Mouse (Mus musculus) megakaryocyte, embryonic 14.5 days (primary cell): Measurements from ENCODE around the gene Slc27a2. TPM values are rescaled to one million over a fixed set of nuclear protein-coding genes. Genes with fewer than 3 reads are reported as not detected.

Source experiments
- H3K27me3 ChIP-seq: replicated peaks from 2 replicates; pipeline ENCODE3; 2012; ENCODE audit warnings: inconsistent platforms
- H3K36me3 ChIP-seq: replicated peaks from 2 replicates; pipeline ENCODE3; 2012; ENCODE audit warnings: low read length, inconsistent platforms, mixed read lengths
- H3K4me1 ChIP-seq: 2 replicates; pipeline ENCODE4 v1.6.1; 2012; ENCODE audit warnings: inconsistent platforms
- H3K4me3 ChIP-seq: replicated peaks from 2 replicates; pipeline ENCODE3; 2012; ENCODE audit warnings: moderate library complexity, mild to moderate bottlenecking, inconsistent platforms
- H3K9me3 ChIP-seq: 2 replicates; pipeline ENCODE4 v1.6.1; 2012; ENCODE audit warnings: inconsistent platforms
- FLI1 ChIP-seq: IDR thresholded peaks from 2 replicates; pipeline ENCODE4 v1.6.1; 2012; ENCODE audit warnings: low read length, inconsistent platforms, mixed read lengths
- GATA1 ChIP-seq: IDR thresholded peaks from 3 replicates; pipeline ENCODE4 v1.6.1; 2012; ENCODE audit warnings: mixed read lengths, low read length, inconsistent platforms, borderline replicate concordance
- polyA plus RNA-seq: library from polyadenylated mRNA; stranded (reverse); fragments of >175 nt; gene quantifications from 2 replicates; pipeline ENCODE4 v1.2.3, GENCODE M21; 2012; ENCODE audit warnings: low replicate concordance; ENCODE audit not compliant: insufficient read depth

The Slc27a2 gene
- polyA plus RNA-seq, 1 experiment = not detected

GRCm38 (mm10) chr2:126583960-126584359 is 31.8 kb downstream of the Slc27a2 start:
- H3K9me3 ChIP-seq = peaks cover 5% of the 10 kb centered on the region; the same call in 1 of the 2 replicates
- H3K36me3 ChIP-seq = no peaks in the 10 kb centered on the region
- TF ChIP-seq GATA1 = no peak
- TF ChIP-seq FLI1 = no peak
- peaks cover 18% of the 10 kb centered on the region for H3K4me1 ChIP-seq
- no peak overlapping the region for H3K4me3 ChIP-seq
- peaks cover 4% of the 10 kb centered on the region for H3K27me3 ChIP-seq

- Histone ChIP-seq H3K36me3 (no peaks in the 10 kb centered on the region), H3K27me3 (peaks cover 4% of the 10 kb centered on the region), H3K4me3 (no peak overlapping the region), H3K9me3 (peaks cover 8% of the 10 kb centered on the region; the same call in 1 of the 2 replicates), H3K4me1 (peaks cover 14% of the 10 kb centered on the region)
- TF ChIP-seq GATA1 (no peak), FLI1 (no peak)
Observed at GRCm38 (mm10) chr2:126584621-126585369, 32.6 kb downstream of the Slc27a2 start.

DNA sequence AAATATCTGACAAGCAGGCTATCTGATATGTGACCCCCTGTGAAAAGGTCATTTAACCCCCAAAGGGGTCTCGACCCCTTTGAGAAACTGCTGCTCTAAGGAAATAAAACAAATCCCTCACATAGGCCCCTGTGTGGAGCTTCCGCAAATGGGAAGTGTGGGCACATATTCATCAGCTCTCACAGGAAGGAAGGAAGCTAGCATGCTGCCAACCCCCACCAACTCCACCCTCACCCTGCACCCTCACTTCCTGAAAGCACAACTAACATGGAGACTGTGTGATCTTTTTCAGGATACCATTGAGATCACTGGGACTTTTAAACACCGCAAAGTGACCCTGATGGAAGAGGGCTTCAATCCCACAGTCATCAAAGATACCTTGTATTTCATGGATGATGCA is 35.3 kb downstream of the Slc27a2 start:
- no peak for TF ChIP-seq GATA1
- TF ChIP-seq FLI1 = no peak
- Histone ChIP-seq H3K27me3 (peaks cover 2% of the 10 kb centered on the region), H3K4me1 (peaks cover 19% of the 10 kb centered on the region), H3K4me3 (no peak overlapping the region), H3K36me3 (no peaks in the 10 kb centered on the region), H3K9me3 (peaks cover 8% of the 10 kb centered on the region; the same call in 1 of the 2 replicates)

GRCm38 (mm10) chr2:126591304-126591703 is 39.1 kb downstream of the Slc27a2 start:
- TF ChIP-seq FLI1 = no peak
- no peak for TF ChIP-seq GATA1
- peaks cover 8% of the 10 kb centered on the region; the same call in 1 of the 2 replicates for H3K9me3 ChIP-seq
- H3K27me3 ChIP-seq = peaks cover 2% of the 10 kb centered on the region
- H3K36me3 ChIP-seq = no peaks in the 10 kb centered on the region
- H3K4me3 ChIP-seq = no peak overlapping the region
- peaks cover 28% of the 10 kb centered on the region for H3K4me1 ChIP-seq

DNA sequence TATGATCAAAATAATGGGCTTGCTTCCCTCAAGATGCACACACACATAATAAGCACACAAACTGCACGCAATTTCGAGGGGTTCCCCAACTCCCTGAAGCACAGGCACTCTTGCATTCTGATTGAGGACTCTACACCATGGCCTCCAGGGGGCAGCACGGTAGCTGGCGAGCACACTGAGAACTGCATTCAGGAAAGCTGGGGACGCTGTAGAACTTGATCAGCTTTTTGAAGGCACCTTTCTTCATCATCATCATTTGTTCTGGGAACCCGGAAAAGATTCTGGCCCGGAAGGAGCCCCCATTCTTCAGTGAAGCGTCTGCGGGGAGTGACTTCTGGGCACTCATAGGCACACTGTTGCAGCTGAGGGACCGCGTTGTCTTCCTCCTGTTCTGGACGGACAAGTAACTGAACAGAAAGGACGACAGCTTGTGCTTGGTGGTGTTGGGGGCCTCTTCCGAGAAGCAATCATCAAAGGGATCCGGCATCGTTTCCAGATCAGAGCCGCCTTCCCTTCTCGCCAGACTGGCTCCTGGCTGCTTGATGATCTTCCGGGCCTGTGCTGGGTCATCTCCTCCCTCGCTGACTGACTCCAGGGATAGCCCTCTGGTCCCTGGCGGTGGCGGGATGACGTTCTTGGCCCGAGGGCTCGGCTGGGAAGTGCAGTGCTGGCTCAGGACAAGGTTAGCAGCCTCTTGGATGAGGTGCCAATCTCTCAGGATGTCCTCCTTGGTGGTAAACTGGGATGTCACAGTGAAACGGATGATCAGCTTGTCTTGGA is 41.8 kb downstream of the Slc27a2 start:
- Histone ChIP-seq H3K9me3 (peaks cover 2% of the 10 kb centered on the region; the same call in 1 of the 2 replicates), H3K4me1 (peaks cover 38% of the 10 kb centered on the region), H3K36me3 (no peaks in the 10 kb centered on the region), H3K4me3 (peak overlapping the region; percentile 78), H3K27me3 (peaks cover 2% of the 10 kb centered on the region)
- TF ChIP-seq FLI1 = no peak
- no peak for TF ChIP-seq GATA1

GRCm38 (mm10) chr2:126596347-126597072 is 44.3 kb downstream of the Slc27a2 start:
- peaks cover 18% of the 10 kb centered on the region for H3K27me3 ChIP-seq

DNA sequence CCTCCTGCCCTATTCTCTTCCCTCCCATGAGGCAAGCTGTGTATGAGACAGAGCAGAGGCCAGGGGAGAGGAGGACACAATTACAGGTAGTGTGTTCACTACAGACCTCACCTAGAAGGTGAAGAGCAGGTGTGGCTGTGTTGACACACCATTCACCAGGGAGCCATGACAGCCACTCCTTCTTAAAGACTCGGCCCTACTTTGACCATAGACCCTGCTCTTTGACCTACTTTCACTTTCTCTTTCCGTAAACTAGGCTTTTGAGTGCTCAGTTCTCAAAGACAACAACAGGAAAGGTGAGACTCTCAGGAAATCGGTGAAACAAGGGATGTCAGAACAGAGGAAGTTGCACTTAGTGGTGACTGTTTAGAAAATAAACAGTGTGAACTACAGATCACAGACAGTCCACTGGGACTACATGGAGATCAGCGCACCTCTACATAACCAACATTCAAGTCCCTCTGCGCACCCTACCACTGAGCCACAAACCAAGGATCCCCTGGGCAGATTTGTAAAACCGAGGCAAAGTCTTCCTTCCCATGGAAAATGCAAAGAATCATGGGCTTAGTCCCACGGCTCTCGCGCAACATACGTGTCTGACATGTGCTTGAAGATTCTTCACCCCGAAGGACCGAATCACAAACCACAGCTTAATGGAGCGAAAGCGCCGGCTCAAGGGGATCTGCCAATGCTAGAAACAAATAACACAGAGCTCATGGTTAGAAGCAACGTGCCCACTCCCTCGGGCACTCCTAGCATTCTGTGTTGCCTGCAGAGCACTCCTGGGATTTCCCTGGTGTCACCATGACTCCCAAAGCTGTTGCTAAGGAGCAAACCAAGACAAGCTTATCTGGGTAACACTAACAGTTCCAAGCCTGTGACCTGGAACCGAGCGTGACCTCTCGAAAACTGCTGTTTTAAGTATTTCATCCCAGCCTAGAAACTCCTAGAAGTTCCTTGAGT is 45.4 kb downstream of the Slc27a2 start:
- peak overlapping the region; percentile 86 for H3K4me3 ChIP-seq
- H3K9me3 ChIP-seq = no peaks in the 10 kb centered on the region
- no peak for TF ChIP-seq FLI1
- TF ChIP-seq GATA1 = no peak
- H3K4me1 ChIP-seq = peaks cover 50% of the 10 kb centered on the region
- H3K27me3 ChIP-seq = peaks cover 20% of the 10 kb centered on the region
- no peaks in the 10 kb centered on the region for H3K36me3 ChIP-seq

More at GRCm38 (mm10) chr2:126596347-126597072, 44.3 kb downstream of the Slc27a2 start:
- H3K36me3 ChIP-seq = no peaks in the 10 kb centered on the region
- H3K9me3 ChIP-seq = no peaks in the 10 kb centered on the region
- no peak for TF ChIP-seq FLI1
- no peak for TF ChIP-seq GATA1
- peak overlapping the region; percentile 8 for H3K4me3 ChIP-seq
- peaks cover 44% of the 10 kb centered on the region for H3K4me1 ChIP-seq

GRCm38 (mm10) chr2:126598359-126598758 is 46.2 kb downstream of the Slc27a2 start:
- Histone ChIP-seq H3K4me1 (peaks cover 50% of the 10 kb centered on the region), H3K9me3 (no peaks in the 10 kb centered on the region), H3K36me3 (no peaks in the 10 kb centered on the region), H3K27me3 (peaks cover 20% of the 10 kb centered on the region), H3K4me3 (no peak overlapping the region)
- TF ChIP-seq GATA1 = no peak
- TF ChIP-seq FLI1 = no peak

DNA sequence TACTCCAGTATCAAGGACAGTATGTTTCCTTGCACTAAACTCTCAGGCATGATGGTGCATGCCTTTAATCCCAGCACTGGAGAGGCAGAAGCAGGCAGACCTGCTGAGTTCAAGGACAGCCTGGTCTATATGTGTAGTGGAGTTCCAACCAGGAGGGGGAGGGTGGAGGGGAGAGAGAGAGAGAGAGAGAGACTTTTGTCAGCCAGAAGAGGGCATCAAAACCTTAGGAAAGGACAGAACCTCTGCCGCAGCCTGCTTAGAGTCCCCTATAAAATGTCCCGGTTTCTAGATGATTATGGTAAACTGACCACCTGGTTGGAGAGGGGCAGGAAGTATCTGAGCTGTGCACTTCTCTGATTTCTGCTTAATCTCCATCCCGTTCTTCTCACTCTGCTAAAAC is 46.8 kb downstream of the Slc27a2 start:
- no peaks in the 10 kb centered on the region for H3K9me3 ChIP-seq
- H3K36me3 ChIP-seq = no peaks in the 10 kb centered on the region
- H3K27me3 ChIP-seq = peaks cover 24% of the 10 kb centered on the region
- no peak overlapping the region for H3K4me3 ChIP-seq
- TF ChIP-seq GATA1 (no peak), FLI1 (no peak)
- peaks cover 45% of the 10 kb centered on the region for H3K4me1 ChIP-seq
